Mouse (Mus musculus) skeletal muscle tissue, adult 2 months (tissue): ENCODE measurements around the gene Lemd1.
A peak's percentile ranks its signal among the peaks of the same experiment; 100 is the strongest.

Experiments used
- DNase-seq: peaks from one replicate; pipeline ENCODE4 v3.0.0-alpha.2; 2012; ENCODE audit warnings: low read depth, low spot score

Lemd1 gene

DNA sequence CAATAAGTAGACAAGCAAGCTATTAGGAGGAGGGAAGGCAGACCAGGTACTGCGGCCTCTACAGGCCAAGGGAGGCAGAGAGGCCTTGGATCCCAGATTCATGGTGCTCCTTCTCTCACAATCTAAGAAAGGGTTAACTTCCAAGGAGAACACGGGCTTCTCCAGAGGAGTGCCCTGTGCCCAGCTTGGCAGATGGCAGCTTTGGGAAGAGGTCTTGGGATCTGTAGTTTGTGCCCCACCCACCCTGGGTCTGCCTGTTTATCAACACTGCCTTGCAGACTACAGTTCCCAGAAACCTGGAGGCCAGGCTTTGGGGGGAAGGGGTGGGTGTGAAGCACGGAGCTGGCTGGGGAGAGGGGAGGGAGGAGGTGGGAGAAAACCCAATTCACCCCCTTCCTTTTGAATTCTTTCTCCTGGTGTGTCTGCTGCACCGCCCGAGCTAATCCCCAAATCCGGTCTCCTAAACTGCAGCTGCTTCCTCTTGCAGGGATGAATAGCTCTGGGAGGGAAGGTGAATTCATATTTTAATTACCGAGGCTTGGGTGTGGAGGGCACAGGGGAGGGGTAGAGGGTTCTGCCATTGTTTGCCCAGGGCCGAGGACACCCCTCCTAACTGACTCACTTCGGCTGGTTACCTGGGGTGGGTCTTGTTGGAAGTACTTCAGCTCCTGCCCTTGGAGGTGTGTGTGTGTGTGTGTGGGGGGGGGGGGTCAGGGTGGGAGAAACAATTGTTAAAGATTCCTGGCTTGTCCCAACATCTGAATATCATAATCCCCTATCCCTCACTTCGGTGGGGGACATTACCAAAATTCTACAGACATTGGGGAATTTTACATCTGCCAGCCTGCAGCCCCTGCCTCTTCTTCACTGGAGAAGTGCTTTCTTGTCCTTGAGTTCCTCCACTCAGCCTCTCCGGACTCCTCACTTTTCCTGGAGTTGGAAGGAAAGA, 9.6 kb downstream of the Lemd1 start:
- no peak for DNase-seq

DNA sequence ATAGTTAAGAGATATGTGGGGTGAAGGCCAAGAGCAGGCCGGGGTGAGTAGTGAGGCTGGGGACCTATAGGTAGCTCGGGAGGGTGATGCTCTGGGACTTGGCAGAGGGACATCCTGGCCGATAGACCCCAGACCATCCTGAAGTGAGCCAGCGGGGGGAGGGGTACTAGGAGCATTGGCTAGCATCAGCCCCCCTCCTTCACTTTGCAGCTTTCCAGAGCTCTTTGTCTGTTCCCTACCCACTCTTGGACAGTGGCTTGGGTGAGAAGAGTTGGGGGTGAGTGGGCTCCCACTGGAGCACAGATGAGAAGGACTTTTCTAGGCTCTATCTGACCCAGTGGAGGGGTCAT, 10.3 kb downstream of the Lemd1 start:
- DNase-seq, result no peak

DNA sequence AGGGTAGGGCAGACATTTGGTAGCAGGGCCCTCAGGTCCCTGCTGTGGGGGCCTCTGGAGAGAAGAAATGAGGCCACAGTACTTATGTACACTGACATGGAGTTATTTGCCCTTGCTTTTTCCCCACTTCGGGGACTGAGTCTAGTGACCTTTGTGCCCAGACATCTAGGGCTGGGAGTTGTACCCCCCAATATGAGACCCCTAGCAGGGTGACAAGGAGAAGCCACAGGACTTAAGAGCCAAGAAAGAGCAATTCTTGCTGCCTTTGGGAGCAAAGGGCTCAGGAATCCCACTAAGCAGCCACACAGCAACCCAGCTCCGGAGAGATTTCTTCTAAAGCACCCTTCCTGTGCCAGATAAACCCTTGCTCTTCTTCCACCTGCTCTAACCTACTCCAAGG, 10.7 kb downstream of the Lemd1 start:
- DNase-seq, result no peak

DNA sequence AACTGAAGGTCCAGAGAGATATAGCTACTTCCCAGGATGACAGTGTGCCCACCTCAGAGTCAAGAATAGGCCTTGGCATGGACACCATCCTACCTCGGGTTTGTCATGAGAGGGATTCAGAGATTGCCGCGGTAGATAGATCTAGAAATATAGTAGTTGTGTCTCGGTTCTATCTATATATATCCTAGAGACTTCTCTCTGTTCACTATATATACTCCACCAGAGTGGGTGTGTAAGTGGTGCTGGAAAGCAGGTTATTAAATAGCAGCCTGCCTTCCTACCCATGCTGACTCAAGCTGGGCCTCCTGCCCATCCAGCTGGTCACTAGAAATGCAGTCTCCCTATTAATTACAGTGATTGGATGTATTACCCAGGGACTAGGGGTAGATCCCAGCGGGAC, 11.5 kb downstream of the Lemd1 start:
- no peak for DNase-seq

DNA sequence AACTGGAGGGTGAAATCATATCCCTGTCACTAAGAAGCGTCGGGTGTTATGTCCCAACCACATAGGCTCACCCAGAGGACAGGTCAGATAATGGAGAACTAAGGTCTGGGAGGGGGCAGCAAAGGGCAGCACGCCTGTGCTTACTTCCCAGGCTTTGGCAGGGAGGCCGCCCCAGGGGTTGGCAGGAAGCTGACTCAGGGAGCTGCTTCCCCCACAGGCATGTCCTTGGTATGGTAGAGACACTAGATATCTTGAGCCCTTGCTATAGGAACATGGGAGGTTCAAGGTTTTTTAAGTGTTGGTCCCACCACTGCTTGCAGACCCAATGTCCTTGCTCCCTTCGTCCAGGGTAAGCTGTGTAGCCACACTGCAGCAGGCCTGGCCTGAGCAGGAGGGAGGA, 14.7 kb downstream of the Lemd1 start:
- DNase-seq, result no peak

DNA sequence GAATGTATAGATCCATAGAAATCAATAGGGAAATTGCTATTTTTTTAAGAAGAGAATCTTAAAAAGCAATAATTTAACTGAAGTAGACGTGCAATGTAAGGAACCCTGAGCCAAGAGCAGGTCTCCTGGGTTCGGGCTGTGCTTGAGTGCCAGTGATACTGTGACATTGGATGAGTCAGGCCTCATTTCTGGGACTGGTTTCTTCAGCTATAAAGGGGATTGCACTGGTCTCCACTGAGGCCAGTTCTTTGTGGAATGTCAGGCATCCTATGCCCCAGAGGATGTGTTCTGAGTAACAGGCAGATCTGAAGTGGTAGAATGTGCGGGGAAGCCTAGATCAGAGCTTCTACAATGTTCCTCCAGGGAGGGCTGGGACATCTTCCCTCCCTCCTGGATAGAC, 15.6 kb downstream of the Lemd1 start:
- no peak for DNase-seq

DNA sequence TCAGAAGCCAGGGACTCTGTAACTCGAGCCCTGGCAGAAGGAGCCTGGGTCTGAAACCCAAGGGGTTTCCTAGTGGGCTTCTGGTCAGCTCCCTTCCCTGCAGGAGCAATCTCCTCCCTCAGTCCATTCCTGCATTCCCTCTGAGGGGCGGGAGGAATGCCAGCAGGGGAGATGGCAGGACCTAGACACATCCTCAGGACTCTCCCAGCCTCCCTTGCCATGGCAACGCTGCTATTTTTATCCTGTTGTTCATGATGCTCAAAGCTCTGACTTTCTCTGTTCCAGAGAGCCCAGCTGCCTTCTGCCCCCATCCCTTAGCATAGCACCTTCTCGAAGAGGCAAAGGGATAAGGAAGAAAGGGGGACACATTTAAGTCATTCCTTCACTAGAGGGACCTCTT, 16.9 kb downstream of the Lemd1 start:
- no peak for DNase-seq

DNA sequence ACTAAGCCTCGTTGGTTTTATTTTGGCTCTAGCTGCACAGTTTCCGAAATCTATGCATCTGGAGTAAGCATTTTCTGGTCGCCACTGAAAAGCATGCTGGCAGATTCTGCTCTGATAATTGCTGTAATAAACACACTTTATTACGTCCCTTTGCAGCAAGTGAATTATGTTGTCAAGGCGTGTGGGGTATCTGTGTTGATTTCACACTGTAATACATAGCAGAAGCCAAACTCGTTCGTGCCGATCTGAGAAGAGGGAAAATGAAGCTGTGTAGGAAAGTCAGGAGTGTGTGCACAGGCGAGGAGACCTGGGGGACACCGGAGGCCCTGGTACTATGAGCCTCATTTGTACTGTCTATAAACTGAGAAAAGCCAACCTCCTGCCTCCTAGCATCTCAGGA, 18.2 kb downstream of the Lemd1 start:
- DNase-seq, result no peak

DNA sequence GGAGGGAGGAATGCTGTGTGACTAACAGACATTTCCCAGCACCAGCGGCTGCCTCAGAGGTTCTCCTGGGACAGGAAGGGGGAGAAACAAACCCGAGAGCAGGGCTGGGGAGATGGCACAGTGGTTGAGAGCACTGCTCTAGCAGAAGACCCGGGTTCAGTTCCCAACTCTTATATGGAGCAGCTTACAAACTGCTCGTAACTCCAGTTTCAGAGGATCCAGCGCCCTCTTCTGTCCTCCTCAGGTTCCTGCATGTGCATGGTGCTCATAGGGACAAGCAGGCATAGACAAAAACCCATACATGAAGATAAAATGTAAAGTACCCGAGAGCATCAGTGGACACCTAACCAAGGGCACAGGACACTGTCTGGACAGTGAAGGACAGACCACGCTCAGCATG, 19.7 kb downstream of the Lemd1 start:
- peak; percentile 8 for DNase-seq

DNA sequence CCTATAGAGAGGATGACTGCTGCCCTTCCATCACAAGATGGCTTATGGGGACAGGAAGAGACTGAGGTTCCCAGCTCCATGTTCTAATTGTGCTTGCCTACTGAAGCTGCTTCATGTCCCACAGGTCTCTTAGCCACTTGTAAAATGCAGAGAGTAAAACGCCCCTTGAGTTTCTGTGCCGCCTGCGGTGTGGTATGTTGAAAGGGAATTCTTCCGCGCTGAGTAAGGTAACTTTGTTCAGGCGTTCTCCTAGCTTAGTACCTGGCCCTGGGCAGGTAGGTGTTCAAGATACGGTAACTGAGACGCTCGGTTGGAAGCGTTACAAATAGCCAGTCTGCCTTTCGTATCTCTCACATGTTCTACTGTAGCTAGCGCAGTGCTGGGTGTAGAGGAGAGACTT, 20.4 kb downstream of the Lemd1 start:
- DNase-seq, result no peak

DNA sequence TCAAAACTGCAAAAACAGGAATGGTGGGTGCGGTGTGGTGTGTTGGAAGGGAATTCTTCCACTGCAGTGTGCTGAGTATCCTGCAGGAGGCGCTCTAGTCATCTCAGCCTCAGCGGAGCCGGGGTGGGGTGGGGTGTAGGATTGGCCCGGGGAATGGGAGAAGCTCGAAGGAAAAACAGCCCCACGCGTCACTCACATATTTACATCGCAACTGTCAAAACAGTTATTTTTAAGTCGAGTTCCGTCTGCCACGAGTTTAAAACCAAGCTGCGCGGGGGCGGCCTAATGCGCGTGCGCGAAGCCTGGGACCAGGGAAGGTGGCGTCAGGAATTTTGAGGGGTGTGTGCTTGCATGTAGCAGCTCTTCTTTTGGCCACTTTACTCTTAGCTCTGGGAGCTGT, 21.0 kb downstream of the Lemd1 start:
- DNase-seq, result peak; percentile 18

DNA sequence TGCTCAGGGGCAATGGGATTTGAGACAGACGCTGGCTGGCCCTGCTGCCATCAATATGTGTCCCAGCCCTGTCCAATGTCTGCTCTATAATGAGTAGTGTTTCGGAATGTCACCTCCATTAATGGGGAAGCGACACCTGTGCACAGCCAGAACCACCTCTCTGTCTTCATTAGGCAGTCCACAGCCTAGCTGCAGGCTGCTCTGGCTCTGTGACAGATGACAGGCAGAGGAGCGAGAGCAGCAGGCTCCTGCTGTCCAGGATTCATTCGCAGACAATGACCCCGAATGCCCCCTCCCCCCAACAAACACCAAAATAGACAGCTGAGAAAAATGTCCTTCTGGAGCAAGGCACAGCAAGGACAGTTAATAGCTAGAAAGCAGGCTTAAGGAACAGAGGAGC, 21.8 kb downstream of the Lemd1 start:
- no peak for DNase-seq

DNA sequence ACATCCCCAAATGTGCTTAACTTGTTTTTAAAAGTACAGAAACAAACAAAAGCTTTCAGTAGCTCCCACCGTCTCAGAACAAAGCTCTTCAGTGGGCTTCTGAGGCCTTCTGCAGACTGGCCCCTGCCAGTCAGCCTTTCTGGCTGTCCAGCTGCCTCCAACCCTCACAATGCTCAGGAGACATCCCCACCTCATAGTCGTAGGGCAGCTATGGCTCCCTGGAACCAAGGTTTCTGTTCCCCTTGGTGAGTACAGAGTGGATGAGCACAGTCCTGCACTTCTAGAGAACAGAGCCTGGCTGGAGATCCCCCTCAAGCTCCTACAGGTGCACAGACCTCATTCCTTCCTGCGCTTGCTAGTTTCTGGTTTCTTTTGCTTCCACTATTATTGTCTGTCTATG, 25.0 kb downstream of the Lemd1 start:
- no peak for DNase-seq

DNA sequence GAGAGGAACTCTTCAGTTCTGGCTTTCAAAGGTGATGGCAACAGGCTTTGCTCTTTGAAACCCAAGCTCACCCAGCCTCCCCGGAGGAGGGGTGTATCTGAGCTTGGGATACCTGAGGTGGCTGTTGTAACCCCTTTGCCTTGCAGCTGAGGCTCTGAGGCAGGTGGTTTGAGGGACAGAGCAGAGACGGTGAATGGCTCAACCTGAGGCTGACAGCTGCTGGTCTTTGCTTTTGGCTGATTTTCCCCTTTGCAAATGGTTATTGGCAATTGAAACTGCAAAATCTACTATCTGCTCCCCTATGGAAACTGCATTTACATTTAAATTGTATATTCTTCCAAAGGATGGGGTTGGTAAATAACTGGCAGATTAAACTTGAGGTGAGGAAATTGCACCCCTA, 30.4 kb downstream of the Lemd1 start:
- DNase-seq, result no peak

DNA sequence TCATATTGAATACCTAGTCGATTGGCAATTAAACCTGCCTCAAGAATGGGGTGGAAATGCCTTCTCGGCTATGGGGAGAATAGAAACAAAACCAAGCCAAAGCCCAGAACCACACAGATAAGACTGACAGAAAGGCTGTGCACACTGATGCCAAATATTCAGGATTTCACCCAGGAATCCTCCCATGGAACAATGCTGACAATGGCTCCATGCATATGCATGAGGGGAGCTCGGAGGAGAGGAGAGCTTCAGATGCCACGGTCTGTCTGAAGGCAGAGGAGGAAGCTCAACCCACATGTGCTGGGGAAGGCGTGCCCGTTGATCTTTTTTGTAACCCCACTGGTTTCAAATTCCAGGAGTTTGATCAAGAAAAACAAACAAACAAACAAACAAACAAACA, 30.9 kb downstream of the Lemd1 start:
- DNase-seq, result no peak

DNA sequence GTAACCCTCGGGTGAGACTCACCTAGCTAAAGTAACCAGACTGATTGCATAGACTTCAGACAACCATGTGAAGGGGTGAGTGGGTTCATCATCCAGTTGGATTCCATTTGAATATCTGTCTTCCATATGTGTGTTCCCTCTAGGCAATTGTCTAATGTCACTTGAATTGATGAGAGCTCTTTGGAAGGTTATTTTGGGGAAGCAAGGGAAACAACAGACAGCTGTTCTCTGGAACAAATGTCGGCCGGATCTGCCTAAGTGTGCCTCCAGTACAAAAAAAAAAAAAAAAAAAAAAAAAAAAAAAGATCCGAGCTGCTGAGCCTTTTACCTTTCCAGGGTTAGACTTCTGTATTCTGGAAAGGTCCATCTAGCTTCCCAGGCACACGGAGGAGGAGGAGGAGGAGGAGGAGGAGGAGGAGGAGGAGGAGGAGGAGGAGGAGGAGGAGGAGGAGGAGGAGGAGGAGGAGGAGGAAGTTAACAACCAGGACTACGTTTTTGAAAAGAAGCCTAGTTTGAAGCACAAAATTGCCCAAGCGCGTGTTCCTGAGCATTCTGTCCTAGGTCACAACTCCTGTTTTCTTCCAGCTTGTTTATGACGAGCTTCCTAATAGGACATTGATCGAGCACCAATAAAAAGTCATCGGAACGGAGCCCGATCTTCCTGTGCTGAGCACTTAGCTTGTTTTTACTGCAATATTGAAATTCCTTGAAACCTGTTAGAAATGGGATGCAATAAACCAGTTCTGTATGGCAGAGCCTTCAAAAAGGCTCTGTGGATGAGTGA, 35.3 kb downstream of the Lemd1 start:
- no peak for DNase-seq

DNA sequence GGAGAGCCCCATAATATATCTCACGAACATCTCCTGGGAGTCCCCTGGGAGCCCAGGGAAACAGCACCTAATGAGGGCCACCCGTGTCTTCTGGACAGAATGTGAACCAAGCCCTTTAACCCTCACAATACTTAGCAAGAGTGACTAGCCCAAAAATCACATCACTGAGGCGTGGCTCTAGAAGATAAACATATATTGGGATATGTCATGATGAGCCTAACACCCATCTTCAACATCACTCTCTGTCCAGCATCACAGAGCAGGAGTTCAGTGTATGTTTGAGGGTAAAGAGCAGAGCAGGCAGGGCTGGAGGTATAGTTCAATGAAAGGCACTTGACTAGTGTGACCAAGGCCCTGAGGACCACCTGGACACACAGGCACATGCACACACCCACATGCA, 38.4 kb downstream of the Lemd1 start, which contains the start of gene Gm10188:
Gene Gm10188 (minus strand): TSS at position 101 of the 400 bp plus-strand sequence.
- no peak for DNase-seq

DNA sequence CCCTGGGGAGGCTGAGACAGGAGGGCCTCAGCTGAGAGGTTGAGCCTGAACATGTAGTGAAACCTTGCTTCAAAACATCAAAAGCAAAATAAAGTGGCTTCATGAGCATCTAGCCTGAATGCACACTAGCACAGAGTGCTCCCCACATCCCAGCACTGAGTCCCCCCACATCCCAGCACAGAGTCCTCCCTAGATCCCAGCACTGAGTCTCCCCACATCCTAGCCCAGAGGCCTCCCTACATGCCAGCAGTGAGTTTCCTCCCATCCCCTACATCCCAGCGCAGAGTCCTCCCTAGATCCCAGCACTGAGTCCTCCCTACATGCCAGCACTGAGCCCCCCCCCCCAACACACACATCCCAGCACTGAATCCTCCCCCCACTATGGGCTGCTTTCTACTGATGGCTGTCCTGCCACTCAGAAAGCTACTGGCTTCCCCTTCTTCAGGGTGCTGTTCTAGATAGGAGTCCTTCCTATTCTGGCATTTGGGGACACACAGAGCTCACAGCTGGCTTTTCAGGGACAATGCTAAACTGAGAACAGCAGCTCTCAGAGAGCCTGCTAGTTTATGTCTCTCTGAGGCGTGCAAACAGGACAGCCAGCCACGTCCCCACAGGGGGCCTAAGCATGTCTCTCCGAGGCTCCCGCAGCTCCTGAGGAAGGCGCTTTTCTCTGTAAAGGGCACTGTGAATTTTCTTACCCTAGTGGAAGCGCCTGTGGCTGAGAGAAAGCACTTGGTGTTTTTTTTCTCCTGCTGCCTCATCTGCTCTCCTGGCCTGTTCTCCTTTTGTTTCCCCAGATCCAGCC, 40.4 kb downstream of the Lemd1 start:
- DNase-seq, result no peak

DNA sequence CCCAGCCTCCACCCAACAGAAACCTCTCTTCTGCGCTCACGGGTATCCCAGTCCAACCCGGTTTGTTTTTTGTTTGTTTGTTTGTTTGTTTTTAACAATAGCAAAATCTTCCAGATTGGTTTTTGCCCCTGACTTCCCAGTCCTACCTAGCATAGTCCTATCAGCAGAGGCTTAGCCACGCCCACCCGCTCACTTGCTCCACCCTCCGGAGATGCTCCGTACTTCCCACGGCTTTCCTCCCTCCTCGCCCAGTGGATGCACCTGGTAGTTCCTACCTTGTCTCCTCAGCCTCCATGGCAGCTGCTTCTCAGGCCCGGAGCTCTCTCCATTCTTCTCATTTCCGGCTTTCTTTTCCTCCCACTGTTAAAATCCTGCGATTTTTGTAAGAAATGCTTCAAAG, 42.3 kb downstream of the Lemd1 start:
- no peak for DNase-seq

DNA sequence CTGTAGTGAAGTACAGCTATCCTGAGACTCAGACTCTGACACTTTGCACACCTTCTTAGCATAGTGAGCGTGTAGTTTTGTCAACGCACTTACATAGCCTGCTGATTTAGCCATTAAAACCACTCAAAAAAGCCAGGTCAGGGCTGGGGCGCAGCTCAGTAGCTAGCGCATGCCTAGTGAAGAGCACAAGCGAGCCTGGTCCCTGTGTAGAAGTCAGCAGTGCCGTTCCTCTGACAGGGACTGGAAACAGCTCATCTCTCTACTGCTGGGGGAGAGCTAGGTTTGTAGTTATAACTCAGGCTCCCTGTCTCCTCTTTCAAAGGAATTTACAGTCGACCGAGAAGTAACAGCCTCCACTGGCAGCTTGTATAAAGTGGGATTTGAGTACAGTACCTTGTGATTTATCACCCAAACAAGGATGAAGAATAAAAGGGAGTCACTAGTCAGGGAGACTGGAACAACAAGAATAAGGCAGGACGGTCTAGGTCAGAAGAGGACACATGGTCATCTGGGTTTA, 43.6 kb downstream of the Lemd1 start:
- no peak for DNase-seq

DNA sequence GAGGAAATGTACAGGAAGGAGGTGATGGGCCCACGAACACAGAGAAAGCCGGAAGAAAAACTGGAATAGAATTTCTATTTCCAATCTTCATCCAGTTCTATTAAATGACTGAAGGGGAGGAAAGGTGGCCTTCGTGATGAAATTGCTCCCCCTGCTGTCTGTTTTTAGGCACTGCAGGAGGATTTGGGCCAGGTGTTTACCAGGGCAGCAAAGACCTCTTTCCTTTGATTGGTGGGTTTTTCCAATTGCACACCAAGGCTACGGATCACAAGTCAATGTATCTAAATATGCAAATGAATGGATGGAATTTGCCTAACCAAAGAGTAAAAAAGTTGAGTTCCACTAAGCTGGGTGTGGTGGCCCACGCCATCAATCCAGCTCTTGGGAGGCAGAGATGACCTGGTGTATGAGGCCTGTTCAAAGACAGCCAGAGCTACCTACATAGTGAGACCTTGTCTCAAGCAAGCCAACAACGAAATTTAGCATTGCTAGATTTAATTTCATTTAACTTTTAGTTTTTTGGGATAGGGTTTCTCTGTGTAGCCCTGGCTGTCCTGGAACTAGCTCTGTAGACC, 46.4 kb downstream of the Lemd1 start:
- DNase-seq, result peak; percentile 17

DNA sequence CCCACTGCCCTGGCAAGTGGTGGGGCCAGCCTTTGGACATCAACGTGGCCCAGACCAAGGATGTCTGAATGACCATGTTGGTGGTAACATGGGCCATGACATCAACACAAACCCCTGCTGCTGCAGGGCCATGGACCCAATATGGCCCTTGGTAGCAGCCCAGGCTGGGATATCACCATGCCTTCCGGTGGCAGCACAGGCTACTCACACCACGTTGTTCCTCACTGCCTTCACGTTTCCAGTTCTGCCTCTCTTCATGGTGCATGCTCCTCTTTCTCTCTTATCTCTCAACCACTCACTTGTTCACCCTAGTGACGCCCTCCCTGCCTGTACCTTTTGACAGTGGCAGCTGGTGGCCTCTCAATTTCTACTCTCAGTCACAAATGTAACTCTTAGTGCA, 53.8 kb downstream of the Lemd1 start:
- DNase-seq, result no peak
